Mouse (Mus musculus) liver, postnatal 0 days (tissue): ENCODE results near the gene 1700008O03Rik.

Experiments used
- CTCF ChIP-seq: sonication (generic); IDR thresholded peaks from 2 replicates; pipeline ENCODE4 v1.5.1; 2016; ENCODE audit warnings: antibody characterized with exemption, low read depth
- EP300 ChIP-seq: IDR thresholded peaks from 2 replicates; pipeline ENCODE4 v1.6.1; 2016; ENCODE audit warnings: antibody characterized with exemption, low read depth, mild to moderate bottlenecking

- TF ChIP-seq CTCF (no peak), EP300 (no peak)
Observed at GRCm38 (mm10) chr7:44383980-44384715, 1.5 kb downstream of the 1700008O03Rik start, which contains the start of gene Syt3.
